Mouse (Mus musculus) T-helper 1 cell (primary cell): ENCODE data around the gene 5330417C22Rik.
"Not testable (repeated sequence)": the region's sequence is repeated elsewhere in the genome, so short reads cannot be mapped to it uniquely, and the experiment has no call there.

Experiments used
- in situ Hi-C: fragments of 300-600 bp; cut with MboI, MseI; formaldehyde crosslinking; loops from one replicate; pipeline ENCODE4 v1.15.1; 2025; ENCODE audit warnings: high pct_unique_total_duplicates

5330417C22Rik gene

GRCm38 (mm10) chr3:108533114-108533885 is 3.0 kb downstream of the 5330417C22Rik start:
- in situ Hi-C loops, result no loop called here

DNA sequence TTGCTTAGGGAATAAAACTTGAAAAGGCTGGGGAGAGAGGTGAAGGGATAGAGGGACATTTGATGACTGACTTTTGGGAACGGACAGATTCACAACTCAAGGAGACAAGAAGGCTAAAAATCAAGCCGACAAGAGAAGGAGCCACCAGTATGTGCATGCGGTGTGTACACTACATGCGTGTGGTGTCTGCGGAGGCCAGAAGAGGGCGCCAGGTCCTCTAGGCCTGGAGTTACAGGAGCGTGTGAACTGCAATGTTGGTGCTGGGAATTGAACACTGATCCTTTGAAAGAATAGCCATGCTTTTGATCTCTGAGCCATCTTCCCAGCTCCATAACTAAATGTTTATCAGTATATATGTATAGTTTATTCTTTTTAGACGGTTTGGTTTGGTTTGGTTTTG is 7.8 kb downstream of the 5330417C22Rik start:
- in situ Hi-C loops, result no loop called here

DNA sequence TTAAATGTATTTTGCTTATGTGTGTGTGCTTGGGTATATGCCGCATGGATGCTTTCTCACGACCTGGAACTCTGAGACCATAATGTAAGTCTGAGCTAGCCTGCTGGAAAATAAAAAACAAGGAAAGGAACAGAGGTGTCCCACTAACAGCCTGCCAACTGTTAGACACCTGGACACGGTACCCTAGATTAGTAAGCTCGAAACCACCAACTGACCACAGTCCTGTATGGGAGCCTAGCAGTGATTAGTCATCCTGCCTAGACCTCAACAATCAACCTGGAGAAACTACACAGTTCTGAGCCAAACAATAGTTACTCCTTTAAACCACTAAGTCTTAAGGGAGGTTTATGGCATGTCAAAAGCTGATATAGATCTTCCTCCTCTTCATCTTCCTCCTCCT is 12.9 kb downstream of the 5330417C22Rik start:
- in situ Hi-C loops, result no loop called here

DNA sequence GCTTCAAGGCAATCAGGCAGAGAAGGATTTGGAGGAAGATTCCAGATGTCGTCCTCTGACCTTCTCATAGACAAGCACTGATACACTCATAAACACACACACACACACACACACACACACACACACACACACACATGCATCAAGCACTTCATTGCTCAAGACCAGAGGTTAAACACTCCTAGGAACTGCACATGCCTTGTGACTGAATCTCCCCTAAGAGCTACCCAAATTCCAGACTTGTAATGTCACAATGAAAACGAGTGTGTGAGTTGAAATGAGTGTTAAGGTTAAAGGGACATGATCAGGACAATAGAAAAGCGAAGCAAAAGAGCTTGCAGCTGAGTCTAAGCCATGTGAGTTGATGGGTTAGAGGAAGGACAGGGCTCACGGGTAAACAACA is 18.1 kb downstream of the 5330417C22Rik start:
- in situ Hi-C loops, result no loop called here

DNA sequence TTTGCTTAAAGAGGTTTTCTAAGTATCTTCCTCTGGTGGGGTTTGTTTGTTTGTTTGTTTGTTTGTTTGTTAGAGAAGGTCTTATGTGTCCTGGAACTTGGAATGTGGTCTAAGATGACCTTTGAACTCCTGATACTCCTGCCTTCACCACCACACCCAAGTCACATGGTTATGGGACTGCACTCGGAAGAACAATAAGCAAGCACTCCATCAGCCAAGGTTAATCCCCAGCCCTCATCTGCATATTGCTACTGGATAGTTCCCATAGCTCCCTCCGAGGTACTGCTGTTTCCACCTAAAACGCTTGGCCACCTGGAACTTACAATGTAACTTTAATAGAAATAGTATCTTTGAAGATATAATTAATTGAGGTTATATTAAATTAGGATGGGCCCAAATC is 22.9 kb downstream of the 5330417C22Rik start:
- in situ Hi-C loops, result no loop called here

DNA sequence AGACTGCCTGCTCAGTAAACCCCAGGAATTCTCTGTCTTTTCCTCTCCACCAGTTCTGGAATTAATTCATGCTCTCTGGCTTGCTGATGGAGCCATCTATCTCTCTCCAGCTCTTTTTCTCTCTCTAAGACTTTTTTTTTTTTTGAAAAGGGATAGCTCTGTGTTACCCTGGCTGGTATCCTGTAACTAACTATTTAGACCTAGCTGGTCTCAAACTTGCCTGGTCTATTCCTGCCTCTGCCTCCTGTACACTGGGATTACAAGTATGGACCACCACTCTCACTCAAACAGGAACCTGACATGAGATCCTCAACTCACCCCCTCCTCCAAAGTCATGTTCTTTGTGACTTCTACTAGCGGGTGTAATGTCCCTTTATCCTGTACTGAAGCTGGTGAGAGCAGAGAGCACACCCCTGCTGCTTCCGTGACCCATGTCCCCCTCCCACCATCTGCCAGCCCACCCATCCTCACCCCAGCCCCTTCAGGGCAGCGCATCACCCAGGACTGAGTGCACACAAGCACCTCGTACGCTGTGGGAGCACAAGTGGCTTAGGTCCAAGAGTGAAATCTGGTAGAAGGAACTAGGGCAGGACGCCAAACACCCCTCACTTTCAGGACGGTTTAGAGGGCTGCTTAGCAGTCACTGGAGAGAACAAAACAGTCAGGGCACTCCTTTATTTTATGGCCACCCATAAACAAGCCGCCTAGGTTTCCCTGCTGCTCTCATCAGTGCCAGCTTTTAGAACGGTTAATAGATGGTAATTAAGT is 25.4 kb downstream of the 5330417C22Rik start:
- in situ Hi-C loops, result no loop called here

DNA sequence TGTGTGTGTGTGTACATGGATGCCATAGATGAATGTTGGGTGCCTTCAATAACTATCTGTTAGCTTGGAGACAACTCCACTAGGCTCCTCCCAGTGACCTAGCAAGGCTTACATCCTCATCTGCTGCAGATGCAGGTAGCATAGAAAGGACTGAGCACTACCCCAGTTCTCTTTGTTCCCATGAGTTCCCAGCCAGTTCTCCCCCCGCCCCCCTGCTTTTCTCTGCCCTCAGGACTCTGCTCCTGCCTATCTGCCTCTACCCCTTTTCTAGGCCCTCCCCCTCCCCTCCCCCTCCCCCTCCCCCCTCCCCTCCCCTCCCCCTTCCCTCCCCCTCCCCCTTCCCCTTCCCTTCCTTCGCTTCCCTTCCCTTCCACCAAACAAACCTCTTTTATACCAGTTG is 26.2 kb downstream of the 5330417C22Rik start:
- in situ Hi-C loops, result no loop called here

- in situ Hi-C loops, result no loop called here
These were observed 27.4 kb downstream of the 5330417C22Rik start for GRCm38 (mm10) chr3:108508745-108509474.

DNA sequence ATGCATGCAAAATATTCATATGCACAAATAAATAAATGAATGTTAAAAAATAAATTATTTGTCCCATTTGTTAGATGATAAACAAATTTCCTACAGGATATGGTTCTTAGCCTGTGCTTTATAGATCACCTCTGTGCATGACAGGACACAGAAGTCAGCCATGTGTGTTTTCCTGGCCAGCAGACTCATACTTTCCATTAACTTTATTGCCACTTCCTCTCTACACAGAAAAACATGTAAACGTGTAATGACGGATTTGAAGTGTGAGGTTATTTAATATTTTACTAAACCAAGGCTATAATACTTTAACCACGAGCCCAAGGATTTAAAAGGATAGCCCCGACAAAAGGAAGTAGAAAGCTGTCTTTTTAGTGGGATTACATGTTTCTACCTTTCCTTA is 32.4 kb downstream of the 5330417C22Rik start:
- in situ Hi-C loops, result no loop called here

GRCm38 (mm10) chr3:108501411-108501810 is 34.9 kb downstream of the 5330417C22Rik start:
- in situ Hi-C loops, result not testable (repeated sequence)

GRCm38 (mm10) chr3:108499826-108500225 is 36.5 kb downstream of the 5330417C22Rik start:
- in situ Hi-C loops, result no loop called here

DNA sequence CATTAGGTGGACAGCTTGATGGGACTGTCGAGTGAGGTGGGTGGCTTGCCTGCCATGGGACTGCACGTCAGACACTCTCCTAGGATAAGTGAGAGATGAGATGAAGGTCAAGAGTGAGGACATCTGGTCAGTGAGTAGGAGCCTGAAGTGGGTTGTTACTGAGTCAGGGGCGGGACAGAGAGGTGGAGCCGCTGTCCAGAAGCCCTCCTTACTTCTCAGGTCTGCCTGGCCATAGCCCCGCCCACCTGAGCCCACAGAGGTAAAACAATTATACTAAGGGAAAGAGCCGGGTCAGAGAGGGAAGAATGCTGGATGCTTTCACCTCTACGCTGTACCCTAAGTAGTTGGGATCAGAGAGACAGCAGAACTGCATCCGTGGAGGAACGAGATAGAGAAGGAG is 38.7 kb downstream of the 5330417C22Rik start:
- in situ Hi-C loops, result no loop called here

DNA sequence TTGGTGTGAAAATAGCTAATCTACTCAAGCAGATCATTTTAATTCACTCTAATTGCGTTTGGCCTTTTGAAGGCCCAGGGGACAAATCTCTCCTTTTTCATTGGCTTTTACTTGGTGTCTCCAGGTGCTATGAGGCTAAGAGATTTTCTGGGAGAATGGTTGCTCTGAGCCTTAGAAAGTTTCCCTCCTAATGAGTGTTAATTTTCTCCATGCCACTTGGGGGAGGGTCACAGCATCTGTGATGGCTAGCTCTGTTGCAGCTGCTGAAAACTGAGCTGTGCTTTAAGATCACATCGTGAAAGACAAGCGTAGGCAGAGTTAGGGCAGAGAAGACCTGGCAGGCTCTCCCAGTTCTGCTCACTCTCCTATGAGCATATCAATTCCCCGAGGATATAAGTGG is 40.9 kb downstream of the 5330417C22Rik start:
- in situ Hi-C loops, result no loop called here

DNA sequence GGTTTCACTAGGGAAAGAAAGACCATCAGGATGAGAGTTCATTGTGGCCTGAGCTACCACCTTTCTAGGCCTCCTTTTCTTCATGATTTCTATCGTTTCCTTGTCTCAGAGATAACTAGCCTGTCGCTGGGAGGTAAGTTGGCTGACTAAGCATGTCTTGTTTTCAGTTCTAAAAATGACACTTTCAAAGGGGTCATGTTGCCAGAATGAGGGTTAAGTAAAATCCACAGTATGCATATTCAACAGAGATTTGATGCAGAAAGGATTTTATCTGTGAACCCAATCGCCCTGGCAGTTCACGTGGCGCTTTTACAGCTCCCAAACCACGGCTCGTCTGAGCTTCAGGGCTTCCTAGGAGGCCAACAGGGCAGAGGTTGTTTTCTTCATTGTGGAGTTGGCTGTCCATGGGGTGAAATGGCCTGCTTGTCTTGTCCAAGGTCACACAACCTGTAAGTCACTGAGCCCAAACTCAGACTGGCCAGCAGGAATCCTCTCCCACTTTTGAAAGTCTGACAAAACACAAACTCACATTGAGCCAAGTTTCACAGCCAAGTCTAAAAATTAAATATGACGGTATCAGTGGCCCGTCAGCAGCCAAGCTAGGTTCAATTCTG is 41.4 kb downstream of the 5330417C22Rik start:
- in situ Hi-C loops, result no loop called here

- in situ Hi-C loops, result loop anchor here (5.0 kb wide), 1 partner anchor 58 kb away; no protein-coding TSS in a partner anchor
These were observed 46.4 kb downstream of the 5330417C22Rik start for GRCm38 (mm10) chr3:108489968-108490367.

DNA sequence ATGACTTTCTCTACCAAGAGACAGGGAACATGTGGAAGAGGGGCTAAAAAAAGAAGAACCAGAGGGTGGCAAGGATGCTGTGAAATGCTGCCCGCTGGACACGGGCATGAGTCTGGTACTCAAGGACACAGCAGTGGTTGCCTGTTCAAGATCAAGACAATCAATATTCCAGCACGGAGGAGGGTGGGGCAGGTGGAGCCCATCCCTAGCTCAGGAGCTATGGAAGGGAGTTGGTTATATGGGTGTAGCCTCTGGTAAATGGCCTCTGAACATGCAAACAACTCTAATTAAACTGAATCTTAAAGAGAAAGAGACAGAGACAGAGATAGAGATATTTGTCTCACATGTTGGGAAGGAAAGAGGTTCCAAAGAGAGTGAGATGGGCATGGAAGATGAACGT is 51.6 kb downstream of the 5330417C22Rik start:
- in situ Hi-C loops, result loop anchor here (5.0 kb wide), 1 partner anchor 52 kb away; no protein-coding TSS in a partner anchor

DNA sequence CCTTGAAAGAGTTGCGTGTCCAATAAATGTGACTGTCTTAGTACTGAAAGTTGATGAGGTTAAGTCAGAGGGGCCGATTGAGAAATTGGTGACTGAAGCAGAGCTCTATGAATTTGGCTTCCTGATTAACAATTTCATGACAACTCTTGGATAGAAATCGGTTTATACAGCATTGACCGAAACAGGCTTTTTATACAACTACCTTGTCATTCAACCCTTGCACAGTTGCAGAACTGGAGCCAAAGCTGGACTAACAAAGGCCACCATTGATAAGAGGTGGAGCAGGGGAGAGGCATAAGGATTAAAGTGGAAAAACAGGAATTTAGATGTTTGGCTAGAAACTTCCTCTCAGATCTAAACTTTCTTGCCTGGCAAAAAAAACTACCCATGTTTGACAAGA is 57.5 kb downstream of the 5330417C22Rik start:
- in situ Hi-C loops, result no loop called here

DNA sequence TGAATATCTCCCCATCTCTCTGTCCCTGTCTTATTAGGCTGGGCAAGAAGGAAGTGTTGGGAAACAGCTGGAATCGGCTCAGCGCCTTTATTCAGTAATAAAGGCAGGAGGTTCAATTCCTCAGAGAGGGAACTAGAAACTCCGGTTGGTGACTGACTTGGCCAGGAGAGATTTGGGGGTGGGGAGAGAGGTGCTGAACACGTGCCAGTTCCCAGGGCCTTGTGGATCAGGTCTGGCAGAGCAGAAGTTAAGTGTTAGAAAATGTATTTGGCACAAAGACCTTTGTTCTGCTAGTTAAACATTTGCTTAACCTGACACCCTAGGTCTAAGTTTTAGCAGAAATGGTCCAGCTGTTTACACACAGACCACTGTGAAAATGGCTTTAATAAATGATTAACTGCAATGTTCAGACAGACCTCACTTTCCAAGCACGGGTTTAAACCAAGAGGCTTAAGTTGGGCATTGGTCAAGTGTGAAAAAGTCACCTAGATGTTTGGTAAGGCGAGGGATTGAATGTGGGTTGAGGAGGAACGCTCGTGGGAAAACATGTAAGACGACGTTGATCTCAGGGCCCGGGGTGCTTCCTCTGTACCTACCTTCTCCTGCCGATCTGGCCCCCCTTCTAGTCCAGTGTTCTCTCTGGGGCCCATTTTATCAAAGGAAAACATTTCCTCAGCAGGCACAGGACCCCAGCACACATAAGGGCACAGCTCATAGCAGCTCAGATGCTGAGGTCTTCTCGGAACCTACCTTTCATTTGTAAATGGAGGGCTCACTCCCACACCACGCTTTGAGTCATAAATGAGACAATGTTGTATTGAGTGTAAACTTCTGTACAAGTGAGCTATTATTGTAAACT is 59.3 kb downstream of the 5330417C22Rik start:
- in situ Hi-C loops, result no loop called here

DNA sequence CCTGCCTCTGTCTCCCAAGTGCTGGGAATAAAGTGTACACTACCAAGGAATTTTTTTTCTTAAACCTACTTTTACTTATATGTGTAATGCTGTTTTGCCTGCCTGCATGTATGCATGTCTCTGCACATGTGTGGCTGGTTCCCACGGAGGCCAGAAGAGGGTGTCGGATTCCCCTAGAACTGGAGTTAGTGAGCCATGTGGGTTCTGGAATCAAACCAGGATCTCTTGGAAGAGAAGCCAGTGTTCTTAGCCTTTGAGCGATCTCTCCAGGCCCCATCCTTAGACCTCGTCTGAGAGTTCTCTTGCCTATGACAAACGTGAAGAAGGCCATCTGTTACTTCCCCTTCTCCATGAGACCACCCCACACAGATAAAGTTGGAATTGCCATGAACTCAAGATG is 60.8 kb downstream of the 5330417C22Rik start:
- in situ Hi-C loops, result no loop called here

DNA sequence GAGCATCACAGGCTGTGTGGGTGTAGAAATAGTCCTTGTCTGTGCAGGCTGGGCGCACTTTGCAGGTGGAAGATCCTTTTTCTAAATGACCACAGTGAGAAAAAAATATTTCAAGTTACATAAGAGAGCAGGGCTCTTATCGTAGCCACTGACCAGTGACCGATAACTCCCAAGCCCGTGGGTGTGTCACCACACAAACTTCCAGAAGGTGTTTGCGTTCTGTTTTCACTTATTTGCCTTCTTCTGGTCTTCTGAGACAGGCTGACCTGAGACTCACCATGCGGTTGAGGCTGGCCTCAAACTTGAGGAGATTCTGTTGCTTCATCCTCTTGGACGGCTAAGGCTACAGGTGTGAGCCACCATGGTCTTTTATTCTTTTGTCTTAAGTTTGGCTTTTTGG is 61.4 kb downstream of the 5330417C22Rik start:
- in situ Hi-C loops, result no loop called here

- in situ Hi-C loops, result no loop called here
These were observed 68.6 kb downstream of the 5330417C22Rik start for GRCm38 (mm10) chr3:108467760-108468159.
